Mouse (Mus musculus) liver, embryonic 13.5 days (tissue): ENCODE measurements around the gene Rhcg. TPM values are rescaled to one million over a fixed set of nuclear protein-coding genes. Genes with fewer than 3 reads are reported as not detected.

Experiments
- ATAC-seq: fragments of 200-750 bp; cut with Nextera tagmentation; 2 replicates; pipeline ENCODE4 v1.8.0; 2017; ENCODE audit warnings: low read depth, mild to moderate bottlenecking, moderate number of reproducible peaks, moderate library complexity
- DNase-seq: peaks from one replicate; pipeline ENCODE4 v3.0.0; 2022
- H3K27ac ChIP-seq: fragments of 300-500 bp; sonication (generic); 2 replicates; pipeline ENCODE4 v1.5.1; 2015; ENCODE audit warnings: moderate library complexity, mild to moderate bottlenecking, inconsistent platforms
- H3K27me3 ChIP-seq: fragments of 300-500 bp; sonication (generic); 2 replicates; pipeline ENCODE4 v1.6.1; 2015; ENCODE audit warnings: mild to moderate bottlenecking, inconsistent platforms
- H3K36me3 ChIP-seq: fragments of 300-500 bp; sonication (generic); 2 replicates; pipeline ENCODE4 v1.6.1; 2015; ENCODE audit warnings: mild to moderate bottlenecking, inconsistent platforms
- H3K4me1 ChIP-seq: fragments of 300-500 bp; sonication (generic); replicated peaks from 2 replicates; pipeline ENCODE4 v1.6.1; 2015; ENCODE audit warnings: inconsistent platforms
- H3K4me2 ChIP-seq: fragments of 300-500 bp; sonication (generic); 2 replicates; pipeline ENCODE4 v1.6.1; 2015; ENCODE audit warnings: inconsistent platforms, mild to moderate bottlenecking, moderate library complexity
- H3K4me3 ChIP-seq: fragments of 300-500 bp; sonication (generic); replicated peaks from 2 replicates; pipeline ENCODE4 v1.5.1; 2015; ENCODE audit warnings: mild to moderate bottlenecking, inconsistent platforms
- H3K9ac ChIP-seq: fragments of 300-500 bp; sonication (generic); 2 replicates; pipeline ENCODE4 v1.6.1; 2015; ENCODE audit warnings: mild to moderate bottlenecking, inconsistent platforms
- H3K9me3 ChIP-seq: fragments of 300-500 bp; sonication (generic); replicated peaks from 2 replicates; pipeline ENCODE4 v1.6.1; 2016; ENCODE audit warnings: inconsistent platforms
- WGBS: fragments of 180-500 bp; shearing (Covaris S2); methylation state at CpG from one replicate; pipeline ENCODE4 v1.1.7; 2015; ENCODE audit not compliant: insufficient replicate concordance; 5-methylcytosine and 5-hydroxymethylcytosine counted together
- polyA plus RNA-seq: library from polyadenylated mRNA; unstranded; fragments of >200 nt; fragmentation: Nextera tagmentation; extraction: Ambion mirVana; gene quantifications from 2 replicates; pipeline ENCODE4 v1.2.1, GENCODE M21; 2015

The Rhcg gene
- polyA plus RNA-seq, 1 experiment from 2014 or later, result 0.09 TPM

GRCm38 (mm10) chr7:79572191-79572818, 45.2 kb downstream of the Rhcg start:
- Histone ChIP-seq H3K4me2 (no peak overlapping the region), H3K36me3 (no peaks in the 10 kb centered on the region), H3K9me3 (no peaks in the 10 kb centered on the region), H3K4me3 (no peak overlapping the region), H3K9ac (no peak overlapping the region), H3K4me1 (no peaks in the 10 kb centered on the region), H3K27me3 (peaks cover 45% of the 10 kb centered on the region), H3K27ac (no peak overlapping the region)
- DNase-seq (no peak), ATAC-seq (no peak)
- 64% methylated on average over 18 of the region's 19 CpGs for WGBS

GRCm38 (mm10) chr7:79568937-79569535, 48.4 kb downstream of the Rhcg start:
- WGBS, result 30% methylated on average over 4 of the region's 4 CpGs
- no peak overlapping the region for H3K4me2 ChIP-seq
- H3K27ac ChIP-seq, result no peak overlapping the region
- no peaks in the 10 kb centered on the region for H3K9me3 ChIP-seq
- DNase-seq (no peak), ATAC-seq (no peak)
- peaks cover 27% of the 10 kb centered on the region for H3K27me3 ChIP-seq
- no peak overlapping the region for H3K9ac ChIP-seq
- H3K4me3 ChIP-seq, result no peak overlapping the region
- H3K36me3 ChIP-seq, result no peaks in the 10 kb centered on the region
- no peaks in the 10 kb centered on the region for H3K4me1 ChIP-seq

DNA sequence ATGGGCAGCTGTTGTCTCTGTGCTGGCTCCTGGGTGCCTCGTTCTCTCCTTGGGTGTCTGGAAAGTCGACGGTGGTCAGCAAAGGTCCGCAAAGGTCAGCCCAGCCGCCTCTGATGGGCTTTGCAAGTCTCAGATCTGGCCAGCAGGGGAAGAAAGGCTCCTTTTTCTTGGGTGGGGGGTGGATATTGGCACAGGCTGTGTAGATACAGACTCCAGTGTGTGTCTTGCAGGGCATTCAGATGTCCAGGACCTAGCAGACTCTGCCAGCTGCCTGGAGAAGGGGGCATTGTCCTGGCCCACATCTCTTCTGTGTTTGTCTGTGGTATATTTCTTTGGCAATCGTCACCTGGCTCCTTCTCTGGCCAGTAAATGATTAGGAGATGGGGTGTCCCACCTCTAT, 49.2 kb downstream of the Rhcg start:
- Histone ChIP-seq H3K4me2 (no peak overlapping the region), H3K9me3 (no peaks in the 10 kb centered on the region), H3K27me3 (peaks cover 30% of the 10 kb centered on the region), H3K4me3 (no peak overlapping the region), H3K9ac (no peak overlapping the region), H3K27ac (no peak overlapping the region), H3K36me3 (no peaks in the 10 kb centered on the region), H3K4me1 (no peaks in the 10 kb centered on the region)
- ATAC-seq (no peak), DNase-seq (no peak)
- 62% methylated on average over 6 of the region's 6 CpGs for WGBS

GRCm38 (mm10) chr7:79563675-79564074, 53.8 kb downstream of the Rhcg start:
- Histone ChIP-seq H3K9ac (no peak overlapping the region), H3K4me3 (no peak overlapping the region), H3K27me3 (peaks cover 33% of the 10 kb centered on the region), H3K9me3 (no peaks in the 10 kb centered on the region), H3K27ac (no peak overlapping the region), H3K36me3 (no peaks in the 10 kb centered on the region), H3K4me1 (no peaks in the 10 kb centered on the region), H3K4me2 (no peak overlapping the region)
- 18% methylated on average over 13 of the region's 13 CpGs for WGBS
- ATAC-seq, result no peak
- no peak for DNase-seq

GRCm38 (mm10) chr7:79562385-79562784, 55.1 kb downstream of the Rhcg start:
- H3K36me3 ChIP-seq, result no peaks in the 10 kb centered on the region
- WGBS, result 34% methylated on average over 5 of the region's 5 CpGs
- no peak overlapping the region for H3K9ac ChIP-seq
- H3K27ac ChIP-seq, result no peak overlapping the region
- H3K4me3 ChIP-seq, result no peak overlapping the region
- H3K4me2 ChIP-seq, result no peak overlapping the region
- H3K27me3 ChIP-seq, result peaks cover 41% of the 10 kb centered on the region
- no peak for DNase-seq
- no peaks in the 10 kb centered on the region for H3K4me1 ChIP-seq
- H3K9me3 ChIP-seq, result no peaks in the 10 kb centered on the region
- ATAC-seq, result no peak

- H3K9me3 ChIP-seq, result no peaks in the 10 kb centered on the region
- no peaks in the 10 kb centered on the region for H3K36me3 ChIP-seq
- no peak overlapping the region for H3K4me2 ChIP-seq
- no peaks in the 10 kb centered on the region for H3K4me1 ChIP-seq
- H3K9ac ChIP-seq, result no peak overlapping the region
- H3K27me3 ChIP-seq, result peaks cover 62% of the 10 kb centered on the region
- no peak overlapping the region for H3K4me3 ChIP-seq
- WGBS, result 32% methylated on average over 1 of the region's 1 CpGs
- no peak overlapping the region for H3K27ac ChIP-seq
- DNase-seq, result no peak
- ATAC-seq, result no peak
These were observed 58.8 kb downstream of the Rhcg start for GRCm38 (mm10) chr7:79558698-79559097.

DNA sequence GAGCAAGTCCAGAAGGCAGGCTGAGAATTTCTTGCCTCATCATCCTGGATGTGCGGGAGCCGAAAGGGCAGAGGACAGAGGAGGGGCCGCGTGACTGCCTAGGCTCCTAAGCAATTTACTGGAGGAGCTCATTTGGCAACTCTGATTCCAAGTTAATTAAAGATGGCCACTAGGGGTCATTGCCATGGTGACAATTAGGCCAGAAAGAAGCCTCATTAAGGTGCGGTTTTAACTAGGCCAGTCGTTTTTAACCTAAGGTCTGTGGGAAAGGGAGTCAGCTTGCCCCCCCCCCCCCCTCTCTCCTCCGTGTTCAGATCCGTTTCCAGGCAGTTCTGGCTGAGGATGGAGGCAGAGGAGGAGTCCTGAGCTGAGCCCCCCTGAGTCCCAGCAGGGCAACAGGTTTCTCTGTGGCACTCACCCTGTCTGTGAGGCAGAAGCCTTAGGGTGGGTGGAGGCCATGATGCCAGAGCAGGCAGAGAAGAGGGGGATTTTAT, 59.7 kb downstream of the Rhcg start:
- H3K27me3 ChIP-seq, result peaks cover 67% of the 10 kb centered on the region
- H3K27ac ChIP-seq, result no peak overlapping the region
- no peak overlapping the region for H3K9ac ChIP-seq
- H3K4me1 ChIP-seq, result no peaks in the 10 kb centered on the region
- DNase-seq (no peak), ATAC-seq (no peak)
- no peak overlapping the region for H3K4me3 ChIP-seq
- no peak overlapping the region for H3K4me2 ChIP-seq
- H3K36me3 ChIP-seq, result no peaks in the 10 kb centered on the region
- H3K9me3 ChIP-seq, result no peaks in the 10 kb centered on the region
- WGBS, result 6% methylated on average over 8 of the region's 8 CpGs

GRCm38 (mm10) chr7:79555368-79556034, 62.0 kb downstream of the Rhcg start:
- no peak overlapping the region for H3K4me3 ChIP-seq
- H3K27me3 ChIP-seq, result peaks cover 82% of the 10 kb centered on the region
- no peak overlapping the region for H3K27ac ChIP-seq
- H3K4me1 ChIP-seq, result no peaks in the 10 kb centered on the region
- no peak overlapping the region for H3K9ac ChIP-seq
- no peak for ATAC-seq
- H3K9me3 ChIP-seq, result no peaks in the 10 kb centered on the region
- no peak overlapping the region for H3K4me2 ChIP-seq
- no peaks in the 10 kb centered on the region for H3K36me3 ChIP-seq
- 7% methylated on average over 25 of the region's 25 CpGs for WGBS
- no peak for DNase-seq

GRCm38 (mm10) chr7:79552702-79553101, 64.8 kb downstream of the Rhcg start:
- WGBS, result 7% methylated on average over 10 of the region's 10 CpGs
- H3K27ac ChIP-seq, result no peak overlapping the region
- no peak overlapping the region for H3K9ac ChIP-seq
- H3K9me3 ChIP-seq, result no peaks in the 10 kb centered on the region
- H3K36me3 ChIP-seq, result no peaks in the 10 kb centered on the region
- H3K4me3 ChIP-seq, result no peak overlapping the region
- no peak overlapping the region for H3K4me2 ChIP-seq
- DNase-seq (no peak), ATAC-seq (no peak)
- peaks cover 96% of the 10 kb centered on the region for H3K27me3 ChIP-seq
- H3K4me1 ChIP-seq, result no peaks in the 10 kb centered on the region

- ATAC-seq, result no peak
- WGBS, result 31% methylated on average over 12 of the region's 12 CpGs
These were observed 68.4 kb downstream of the Rhcg start for GRCm38 (mm10) chr7:79548893-79549555.

GRCm38 (mm10) chr7:79547092-79547491, 70.4 kb downstream of the Rhcg start:
- Histone ChIP-seq H3K4me2 (no peak overlapping the region), H3K36me3 (no peaks in the 10 kb centered on the region), H3K27me3 (peaks cover 99% of the 10 kb centered on the region), H3K4me3 (no peak overlapping the region), H3K4me1 (no peaks in the 10 kb centered on the region), H3K9ac (no peak overlapping the region), H3K27ac (no peak overlapping the region), H3K9me3 (no peaks in the 10 kb centered on the region)
- 1% methylated on average over 15 of the region's 15 CpGs for WGBS
- ATAC-seq, result no peak
- DNase-seq, result peak; percentile 31

More at GRCm38 (mm10) chr7:79548893-79549555, 68.4 kb downstream of the Rhcg start:
- Histone ChIP-seq H3K27ac (no peak overlapping the region), H3K27me3 (peaks cover 96% of the 10 kb centered on the region), H3K9ac (no peak overlapping the region), H3K36me3 (no peaks in the 10 kb centered on the region), H3K4me2 (no peak overlapping the region), H3K4me1 (no peaks in the 10 kb centered on the region), H3K9me3 (no peaks in the 10 kb centered on the region), H3K4me3 (no peak overlapping the region)
- DNase-seq, result no peak
